Mouse (Mus musculus) hindlimb bud, embryonic 11.5 days (tissue): ENCODE measurements around the gene Chst15.

Source experiments
- DNase-seq: peaks from one replicate; pipeline ENCODE4 v3.0.0-alpha.2; 2012; ENCODE audit warnings: low read depth, low spot score; ENCODE audit errors: extremely low spot score

The Chst15 gene

GRCm38 (mm10) chr7:132304424-132305085 lies 12.5 kb downstream of the Chst15 start:
- DNase-seq = no peak

GRCm38 (mm10) chr7:132303988-132304387 lies 13.0 kb downstream of the Chst15 start:
- no peak for DNase-seq

- no peak for DNase-seq
These were observed 14.4 kb downstream of the Chst15 start for GRCm38 (mm10) chr7:132302508-132303241.

- DNase-seq = no peak
These were observed 17.3 kb downstream of the Chst15 start for GRCm38 (mm10) chr7:132299661-132300210.

- DNase-seq = no peak
These were observed 18.5 kb downstream of the Chst15 start for GRCm38 (mm10) chr7:132298412-132298990.

- DNase-seq = no peak
These were observed 20.2 kb downstream of the Chst15 start for GRCm38 (mm10) chr7:132296661-132297443.

- no peak for DNase-seq
These were observed 20.9 kb downstream of the Chst15 start for GRCm38 (mm10) chr7:132296132-132296531.

GRCm38 (mm10) chr7:132287340-132287664 lies 29.7 kb downstream of the Chst15 start:
- DNase-seq = no peak

- DNase-seq = no peak
These were observed 30.2 kb downstream of the Chst15 start for GRCm38 (mm10) chr7:132286630-132287339.

- no peak for DNase-seq
These were observed 32.2 kb downstream of the Chst15 start for GRCm38 (mm10) chr7:132284795-132285194.

GRCm38 (mm10) chr7:132284048-132284737 lies 32.8 kb downstream of the Chst15 start:
- DNase-seq = no peak

GRCm38 (mm10) chr7:132282576-132282975 lies 34.5 kb downstream of the Chst15 start:
- no peak for DNase-seq

- no peak for DNase-seq
These were observed 34.9 kb downstream of the Chst15 start for GRCm38 (mm10) chr7:132282161-132282560.

- no peak for DNase-seq
These were observed 35.3 kb downstream of the Chst15 start for GRCm38 (mm10) chr7:132281753-132282152.

- DNase-seq = no peak
These were observed 38.4 kb downstream of the Chst15 start for GRCm38 (mm10) chr7:132278658-132279057.

GRCm38 (mm10) chr7:132276287-132276686 lies 40.7 kb downstream of the Chst15 start:
- DNase-seq = no peak

- DNase-seq = no peak
These were observed 43.1 kb downstream of the Chst15 start for GRCm38 (mm10) chr7:132273741-132274513.

- no peak for DNase-seq
These were observed 44.0 kb downstream of the Chst15 start for GRCm38 (mm10) chr7:132272984-132273383.

GRCm38 (mm10) chr7:132270364-132270763 lies 46.7 kb downstream of the Chst15 start:
- DNase-seq = no peak
